Mouse (Mus musculus): ENCODE results near the gene Vat1l.

DNA sequence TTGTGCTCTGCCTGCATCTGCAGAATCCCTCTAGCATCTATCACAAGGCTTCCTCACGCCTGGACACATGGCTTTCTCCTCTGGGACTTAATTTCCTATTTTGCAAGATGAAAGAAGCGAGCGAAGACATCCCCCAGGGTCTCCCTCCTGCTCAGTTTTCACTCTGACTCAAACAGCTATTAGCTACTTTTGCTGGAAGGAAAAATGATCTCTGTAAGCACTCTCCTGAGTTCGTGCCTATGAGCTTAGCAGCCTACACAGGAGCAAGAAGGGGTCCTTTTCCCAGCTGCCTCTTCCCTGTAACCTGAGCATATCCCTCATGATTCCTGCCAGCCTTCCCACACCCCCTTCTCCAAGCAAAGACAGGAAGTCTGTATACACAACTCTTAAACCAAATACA is 127.5 kb downstream of the Vat1l start:
- TF ChIP-seq CTCF (IDR thresholded peaks at IDR 0.05; ENCODE audit: insufficient read depth, low read length) (no peak), POLR2A (IDR thresholded peaks at IDR 0.05; ENCODE audit: borderline replicate concordance, extremely low read depth, low read depth, low read length) (no peak)

All from lung, adult 2 months (tissue).